Mouse (Mus musculus) heart, postnatal 0 days (tissue): ENCODE measurements around the gene Wnt1. TPM values are rescaled to one million over a fixed set of nuclear protein-coding genes. Genes with fewer than 3 reads are reported as not detected.
A peak's percentile ranks its signal among the peaks of the same experiment; 100 is the strongest.

ENCODE experiments used
- ATAC-seq: fragments of 200-750 bp; cut with Nextera tagmentation; 2 replicates; pipeline ENCODE4 v1.8.0; 2017; ENCODE audit warnings: low read depth, moderate number of reproducible peaks, moderate library complexity; ENCODE audit not compliant: insufficient read depth
- DNase-seq: peaks from one replicate; pipeline ENCODE4 v3.0.0-alpha.2; 2016; ENCODE audit warnings: low spot score
- H3K27ac ChIP-seq: fragments of 300-500 bp; sonication (generic); 2 replicates; pipeline ENCODE4 v1.5.1; 2014; ENCODE audit warnings: low read depth, mild to moderate bottlenecking
- H3K27me3 ChIP-seq: fragments of 300-500 bp; sonication (generic); 2 replicates; pipeline ENCODE4 v1.6.1; 2014; ENCODE audit warnings: low read length, mixed read lengths; ENCODE audit not compliant: control insufficient read depth, insufficient read depth
- H3K36me3 ChIP-seq: fragments of 300-500 bp; sonication (generic); replicated peaks from 2 replicates; pipeline ENCODE4 v1.6.1; 2014; ENCODE audit warnings: low read length, mixed read lengths; ENCODE audit not compliant: control insufficient read depth, insufficient read depth
- H3K4me1 ChIP-seq: fragments of 300-500 bp; sonication (generic); 2 replicates; pipeline ENCODE4 v1.6.1; 2014; ENCODE audit warnings: antibody characterized with exemption; ENCODE audit not compliant: control insufficient read depth, insufficient read depth
- H3K4me2 ChIP-seq: fragments of 300-500 bp; sonication (generic); 2 replicates; pipeline ENCODE4 v1.6.1; 2014; ENCODE audit warnings: low read depth, mild to moderate bottlenecking, low read length, moderate library complexity
- H3K4me3 ChIP-seq: fragments of 300-500 bp; sonication (generic); 2 replicates; pipeline ENCODE4 v1.5.1; 2014; ENCODE audit warnings: low read depth, low read length
- H3K9ac ChIP-seq: fragments of 300-500 bp; sonication (generic); replicated peaks from 2 replicates; pipeline ENCODE4 v1.6.1; 2014; ENCODE audit warnings: low read depth, low read length, mixed read lengths
- H3K9me3 ChIP-seq: fragments of 300-500 bp; sonication (generic); replicated peaks from 2 replicates; pipeline ENCODE4 v1.6.1; 2016; ENCODE audit warnings: low read length; ENCODE audit not compliant: control insufficient read depth
- CTCF ChIP-seq: IDR thresholded peaks from 2 replicates; pipeline ENCODE4 v1.5.1; 2016; ENCODE audit warnings: antibody characterized with exemption, control low read depth, low read depth
- EP300 ChIP-seq: IDR thresholded peaks from 2 replicates; pipeline ENCODE4 v1.6.1; 2016; ENCODE audit warnings: antibody characterized with exemption, low read depth
- WGBS: fragments of 180-500 bp; shearing (Covaris S2); extraction: QIAGEN DNeasy Blood & Tissue Kit; methylation state at CpG from one replicate; pipeline ENCODE4 v1.1.7; 2014; 5-methylcytosine and 5-hydroxymethylcytosine counted together
- polyA plus RNA-seq: library from polyadenylated mRNA; unstranded; fragments of >200 nt; fragmentation: Nextera tagmentation; extraction: Ambion mirVana; gene quantifications from 2 replicates; pipeline ENCODE4 v1.2.1, GENCODE M21; 2015
- total RNA-seq: library from RNA; depleted of rRNA; stranded (reverse); fragments of >200 nt; gene quantifications from 2 replicates; pipeline ENCODE4 v1.2.3, GENCODE M21; 2014; ENCODE audit warnings: low replicate concordance

The Wnt1 gene
- total and polyA plus RNA-seq, 2 experiments from 2014 or later = not detected

DNA sequence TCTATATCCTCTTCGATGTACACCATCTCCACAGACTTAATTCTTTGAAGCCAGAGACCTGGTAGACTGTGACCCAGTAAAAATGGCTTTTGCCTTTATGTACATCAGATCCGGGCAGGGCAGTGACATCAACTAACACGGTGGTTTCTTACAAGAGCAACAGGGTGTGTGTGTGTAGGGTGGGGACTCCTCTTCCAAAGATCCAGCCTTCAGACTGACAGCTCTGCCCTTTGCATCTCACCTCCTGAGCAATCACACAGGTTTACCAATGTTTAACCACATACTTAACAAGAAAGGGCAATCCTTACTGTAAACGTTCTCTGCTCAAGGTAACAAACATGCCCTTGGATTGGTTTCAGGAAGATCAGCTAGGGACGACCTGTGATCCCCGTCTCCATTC is 42.4 kb upstream of the Wnt1 start:
- DNase-seq (no peak), ATAC-seq (no peak)
- Histone ChIP-seq H3K27ac (no peak overlapping the region), H3K36me3 (peaks cover 7% of the 10 kb centered on the region), H3K4me1 (peaks cover 13% of the 10 kb centered on the region), H3K4me3 (no peak overlapping the region), H3K9ac (no peak overlapping the region), H3K9me3 (no peaks in the 10 kb centered on the region), H3K4me2 (no peak overlapping the region), H3K27me3 (no peaks in the 10 kb centered on the region)
- WGBS = 75% methylated on average over 6 of the region's 6 CpGs
- no peak for TF ChIP-seq CTCF
- TF ChIP-seq EP300 = no peak

DNA sequence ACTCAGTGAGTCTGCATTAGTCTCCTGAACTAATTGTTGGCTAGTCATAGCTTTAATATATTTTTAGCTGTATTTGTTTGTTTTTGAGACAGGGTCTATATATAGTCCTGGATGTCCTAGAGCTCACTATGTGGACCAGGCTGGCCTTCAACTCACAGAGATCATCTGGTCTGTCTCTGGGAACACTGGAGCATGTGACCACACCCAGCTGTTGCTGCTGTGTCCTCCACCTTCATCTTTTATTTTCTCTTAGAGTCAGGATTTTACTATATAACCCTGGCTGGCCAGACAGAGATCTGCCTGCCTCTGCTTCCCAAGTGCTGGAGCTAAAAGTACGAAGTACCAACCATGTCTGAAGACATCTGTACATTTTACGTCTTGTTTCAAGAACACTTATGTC is 40.6 kb upstream of the Wnt1 start:
- H3K4me3 ChIP-seq = no peak overlapping the region
- 96% methylated on average over 2 of the region's 2 CpGs for WGBS
- peaks cover 13% of the 10 kb centered on the region for H3K4me1 ChIP-seq
- no peaks in the 10 kb centered on the region for H3K9me3 ChIP-seq
- H3K9ac ChIP-seq = no peak overlapping the region
- DNase-seq (no peak), ATAC-seq (no peak)
- H3K27ac ChIP-seq = no peak overlapping the region
- H3K27me3 ChIP-seq = no peaks in the 10 kb centered on the region
- TF ChIP-seq CTCF (no peak), EP300 (no peak)
- no peak overlapping the region for H3K4me2 ChIP-seq
- H3K36me3 ChIP-seq = 0 out of 2 replicates have a peak, but pooled peaks cover 3% of the 10 kb centered on the region

DNA sequence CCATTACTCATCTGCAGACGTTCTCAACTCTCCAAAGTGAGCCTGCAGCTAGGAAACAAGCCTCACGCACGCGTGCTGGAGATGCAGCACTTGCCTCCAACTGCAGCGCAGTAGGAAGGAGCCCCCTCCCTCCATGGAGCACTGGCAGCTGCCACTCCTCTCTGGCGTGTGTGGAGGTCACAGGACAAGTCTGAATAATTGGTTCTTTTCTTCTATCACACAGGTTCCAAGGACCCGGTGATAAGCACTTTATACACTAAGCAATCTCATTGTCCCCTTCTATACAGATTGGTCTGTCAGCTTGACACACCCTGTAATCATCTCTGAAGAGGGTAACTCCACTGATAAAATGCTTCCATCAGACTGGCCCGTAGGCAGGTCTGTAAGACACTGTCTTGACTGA is 36.6 kb upstream of the Wnt1 start:
- no peak for TF ChIP-seq EP300
- TF ChIP-seq CTCF = no peak
- Histone ChIP-seq H3K36me3 (no peaks in the 10 kb centered on the region; the same call in 1 of the 2 replicates), H3K27ac (no peak overlapping the region), H3K4me2 (no peak overlapping the region), H3K9me3 (no peaks in the 10 kb centered on the region), H3K4me1 (no peaks in the 10 kb centered on the region), H3K27me3 (no peaks in the 10 kb centered on the region), H3K4me3 (no peak overlapping the region), H3K9ac (no peak overlapping the region)
- no peak for ATAC-seq
- WGBS = 59% methylated on average over 8 of the region's 8 CpGs
- DNase-seq = no peak

DNA sequence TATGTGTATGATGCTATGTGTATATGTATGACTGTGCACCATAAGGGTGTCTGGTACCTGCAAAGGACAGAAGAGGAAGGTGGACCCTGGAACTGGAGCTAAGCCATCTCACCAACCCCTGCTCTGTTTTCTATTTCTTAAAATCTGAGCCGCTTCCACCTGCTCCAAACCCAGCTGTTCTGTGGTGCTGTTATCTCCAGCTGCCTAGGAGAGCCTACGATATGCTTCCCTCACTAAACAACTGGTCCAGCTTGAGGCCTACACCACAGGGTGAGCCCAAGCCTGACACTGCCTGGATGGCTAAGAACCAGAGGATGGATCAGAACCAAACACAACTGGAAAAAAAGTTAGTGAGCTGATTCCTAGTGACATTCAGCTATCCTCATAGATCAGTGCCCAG is 35.5 kb upstream of the Wnt1 start:
- no peak overlapping the region for H3K27ac ChIP-seq
- no peak overlapping the region for H3K9ac ChIP-seq
- DNase-seq (no peak), ATAC-seq (no peak)
- H3K4me2 ChIP-seq = no peak overlapping the region
- H3K9me3 ChIP-seq = no peaks in the 10 kb centered on the region
- TF ChIP-seq CTCF (no peak), EP300 (no peak)
- no peaks in the 10 kb centered on the region; the same call in 1 of the 2 replicates for H3K36me3 ChIP-seq
- H3K4me1 ChIP-seq = no peaks in the 10 kb centered on the region
- no peak overlapping the region for H3K4me3 ChIP-seq
- WGBS = 72% methylated on average over 2 of the region's 2 CpGs
- H3K27me3 ChIP-seq = no peaks in the 10 kb centered on the region

DNA sequence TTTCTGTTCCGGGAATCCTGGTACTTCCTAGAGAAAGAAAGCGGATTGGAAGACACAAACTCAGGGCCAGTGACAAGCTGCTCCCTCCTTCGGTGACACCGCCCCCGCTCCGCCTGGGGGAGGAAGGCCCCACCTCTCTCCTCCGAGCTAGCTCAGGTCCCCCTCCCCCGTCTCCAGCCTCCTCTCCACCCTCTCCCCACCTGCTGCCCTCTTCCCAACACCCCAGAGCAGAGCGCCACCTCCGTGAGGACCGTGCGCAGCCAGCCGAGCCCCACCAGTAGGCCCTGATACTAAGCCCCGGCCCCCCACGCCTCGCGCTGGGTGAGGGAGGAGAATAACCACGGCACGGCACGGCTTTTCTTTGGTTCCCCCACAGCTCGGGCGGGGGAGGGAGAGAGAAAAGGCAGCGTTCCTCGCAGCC is 27.4 kb upstream of the Wnt1 start:
- Histone ChIP-seq H3K27me3 (0 out of 2 replicates have a peak, but pooled peaks cover 4% of the 10 kb centered on the region), H3K9ac (peak overlapping the region; percentile 76), H3K4me3 (peak overlapping the region; percentile 86), H3K4me2 (peak overlapping the region; percentile 95), H3K4me1 (peaks cover 8% of the 10 kb centered on the region; the same call in 1 of the 2 replicates), H3K36me3 (no peaks in the 10 kb centered on the region; the same call in 1 of the 2 replicates), H3K9me3 (no peaks in the 10 kb centered on the region), H3K27ac (peak overlapping the region; percentile 63)
- under 1% methylated on average over 21 of the region's 24 CpGs for WGBS
- no peak for TF ChIP-seq CTCF
- no peak for TF ChIP-seq EP300
- DNase-seq (peak; percentile 67), ATAC-seq (peak; percentile 49)
